Mouse (Mus musculus) thymus, adult 2 months (tissue): ENCODE data around the gene Fgf18. TPM values are rescaled to one million over a fixed set of nuclear protein-coding genes. Genes with fewer than 3 reads are reported as not detected.

Source experiments
- DNase-seq: peaks from one replicate; pipeline ENCODE4 v3.0.0; 2021
- H3K27ac ChIP-seq: fragments of 200-500 bp; 2 replicates; pipeline ENCODE4 v1.5.1; 2012; ENCODE audit warnings: low read length, control low read depth; ENCODE audit not compliant: control insufficient read depth, insufficient read depth
- H3K27me3 ChIP-seq: fragments of 200-500 bp; 2 replicates; pipeline ENCODE4 v1.6.1; 2012; ENCODE audit warnings: mild to moderate bottlenecking, low read length, moderate library complexity, mixed read lengths; ENCODE audit not compliant: control insufficient read depth, insufficient read depth
- H3K36me3 ChIP-seq: fragments of 200-500 bp; 2 replicates; pipeline ENCODE4 v1.6.1; 2012; ENCODE audit warnings: mild to moderate bottlenecking, low read length, moderate library complexity; ENCODE audit not compliant: control insufficient read depth, insufficient read depth
- H3K4me1 ChIP-seq: fragments of 200-500 bp; replicated peaks from 2 replicates; pipeline ENCODE4 v1.6.1; 2012; ENCODE audit warnings: low read length; ENCODE audit not compliant: control insufficient read depth, insufficient read depth
- H3K4me3 ChIP-seq: fragments of 200-500 bp; 2 replicates; pipeline ENCODE4 v1.5.1; 2012; ENCODE audit warnings: mild to moderate bottlenecking, low read length, control low read depth, moderate library complexity; ENCODE audit not compliant: control insufficient read depth, insufficient read depth
- CTCF ChIP-seq: fragments of 200-500 bp; IDR thresholded peaks from 2 replicates; pipeline ENCODE4 v1.5.1; 2012; ENCODE audit warnings: mild to moderate bottlenecking, control low read depth, low read length, moderate library complexity, borderline replicate concordance; ENCODE audit not compliant: control insufficient read depth, poor library complexity, insufficient read depth; ENCODE audit errors: extremely low read depth
- POLR2A ChIP-seq: fragments of 200-500 bp; IDR thresholded peaks from 2 replicates; pipeline ENCODE4 v1.6.1; 2012; ENCODE audit warnings: mild to moderate bottlenecking, low read length, control low read depth, moderate library complexity; ENCODE audit not compliant: control insufficient read depth, poor library complexity, insufficient read depth; ENCODE audit errors: extremely low read depth
- WGBS: fragments of 180-500 bp; shearing (Covaris S2); methylation state at CpG from one replicate; pipeline ENCODE4 v1.1.7; 2018; 5-methylcytosine and 5-hydroxymethylcytosine counted together
- polyA plus RNA-seq: library from polyadenylated mRNA; depleted of rRNA; stranded (reverse); fragments of >200 nt; gene quantifications from 2 replicates; pipeline ENCODE4 v1.2.3, GENCODE M21; 2012

Gene Fgf18
- polyA plus RNA-seq, 1 experiment, result 0.15 TPM

- no peak for DNase-seq
- TF ChIP-seq CTCF (no peak), POLR2A (no peak)
- Histone ChIP-seq H3K36me3 (no peaks in the 10 kb centered on the region), H3K4me3 (no peak overlapping the region), H3K27ac (no peak overlapping the region), H3K27me3 (no peaks in the 10 kb centered on the region; the same call in 1 of the 2 replicates), H3K4me1 (no peaks in the 10 kb centered on the region)
- 15% methylated on average over 18 of the region's 18 CpGs for WGBS
Measured at GRCm38 (mm10) chr11:33180701-33181116, 33.5 kb upstream of the Fgf18 start.

DNA sequence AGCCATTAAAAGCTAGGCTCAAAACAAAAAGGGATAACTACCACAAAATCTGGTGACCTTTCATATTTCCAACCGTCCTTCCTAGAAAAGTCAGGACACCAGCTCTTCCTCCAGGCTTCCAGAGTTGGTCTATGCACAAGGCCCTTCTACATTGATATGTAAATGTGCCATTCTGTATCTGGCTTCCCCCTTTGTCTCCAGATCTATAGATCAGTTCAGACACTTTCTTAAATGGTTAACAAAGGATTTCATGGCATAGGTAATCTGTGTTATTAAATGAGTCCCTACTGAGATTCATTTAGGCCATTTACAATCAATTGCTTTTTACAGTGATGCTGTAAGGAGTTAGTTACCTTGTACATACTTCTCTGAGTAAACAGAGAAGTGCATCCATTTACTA is 32.6 kb upstream of the Fgf18 start:
- no peaks in the 10 kb centered on the region for H3K36me3 ChIP-seq
- H3K27ac ChIP-seq, result no peak overlapping the region
- 84% methylated on average over 1 of the region's 1 CpGs for WGBS
- DNase-seq, result no peak
- H3K4me1 ChIP-seq, result no peaks in the 10 kb centered on the region
- H3K27me3 ChIP-seq, result no peaks in the 10 kb centered on the region; the same call in 1 of the 2 replicates
- H3K4me3 ChIP-seq, result no peak overlapping the region
- TF ChIP-seq POLR2A (no peak), CTCF (no peak)

- TF ChIP-seq CTCF (no peak), POLR2A (no peak)
- Histone ChIP-seq H3K4me3 (no peak overlapping the region), H3K36me3 (no peaks in the 10 kb centered on the region), H3K4me1 (no peaks in the 10 kb centered on the region), H3K27ac (no peak overlapping the region), H3K27me3 (no peaks in the 10 kb centered on the region; the same call in 1 of the 2 replicates)
- DNase-seq, result no peak
- 39% methylated on average over 20 of the region's 20 CpGs for WGBS
Measured at GRCm38 (mm10) chr11:33176525-33177245, 29.5 kb upstream of the Fgf18 start.

DNA sequence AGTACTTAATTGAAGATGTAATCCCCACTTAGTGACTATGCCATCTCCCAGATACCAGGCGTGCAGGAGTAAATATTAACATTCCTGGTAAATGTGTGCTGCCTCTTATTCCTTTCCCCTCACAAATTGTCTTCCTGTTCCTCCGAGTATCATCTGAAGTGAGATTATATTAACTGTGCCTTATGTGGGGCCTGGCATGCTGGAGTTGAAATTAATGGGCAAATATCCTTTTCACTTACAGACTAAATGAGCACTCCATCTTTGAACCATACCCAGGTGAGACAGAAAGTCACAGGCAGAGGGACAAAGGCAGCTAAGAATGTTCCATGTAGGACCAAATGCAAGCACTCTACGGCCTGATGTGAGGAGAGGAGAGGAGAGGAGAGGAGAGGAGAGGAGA is 28.6 kb upstream of the Fgf18 start:
- no peak overlapping the region for H3K4me3 ChIP-seq
- DNase-seq, result no peak
- TF ChIP-seq CTCF (no peak), POLR2A (no peak)
- H3K4me1 ChIP-seq, result no peaks in the 10 kb centered on the region
- 80% methylated on average over 3 of the region's 3 CpGs for WGBS
- no peaks in the 10 kb centered on the region for H3K36me3 ChIP-seq
- no peaks in the 10 kb centered on the region; the same call in 1 of the 2 replicates for H3K27me3 ChIP-seq
- no peak overlapping the region for H3K27ac ChIP-seq

DNA sequence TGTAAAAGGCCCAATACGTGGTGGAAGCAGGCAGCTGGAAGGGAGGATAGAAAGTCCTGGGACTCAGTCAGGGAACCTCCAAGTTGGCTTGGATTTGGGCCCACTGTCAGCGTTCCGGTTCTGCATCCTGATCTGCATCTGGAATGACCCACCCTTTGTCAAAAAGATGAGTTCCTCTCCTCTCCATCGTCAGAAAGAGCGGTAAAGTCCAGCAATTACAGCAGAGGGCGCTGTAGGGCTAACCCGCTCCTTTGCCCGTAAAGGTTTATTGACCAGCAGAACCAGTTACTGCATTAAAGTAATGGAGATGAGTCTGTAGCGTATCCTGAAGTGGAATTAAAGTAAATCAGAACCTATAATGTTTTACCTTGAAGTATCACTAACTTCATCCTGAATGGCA is 23.3 kb upstream of the Fgf18 start:
- H3K4me3 ChIP-seq, result no peak overlapping the region
- no peaks in the 10 kb centered on the region for H3K36me3 ChIP-seq
- peak; percentile 64 for DNase-seq
- H3K27me3 ChIP-seq, result no peaks in the 10 kb centered on the region
- no peak overlapping the region for H3K27ac ChIP-seq
- H3K4me1 ChIP-seq, result no peaks in the 10 kb centered on the region
- 11% methylated on average over 9 of the region's 9 CpGs for WGBS
- TF ChIP-seq CTCF, result no peak
- TF ChIP-seq POLR2A, result no peak

DNA sequence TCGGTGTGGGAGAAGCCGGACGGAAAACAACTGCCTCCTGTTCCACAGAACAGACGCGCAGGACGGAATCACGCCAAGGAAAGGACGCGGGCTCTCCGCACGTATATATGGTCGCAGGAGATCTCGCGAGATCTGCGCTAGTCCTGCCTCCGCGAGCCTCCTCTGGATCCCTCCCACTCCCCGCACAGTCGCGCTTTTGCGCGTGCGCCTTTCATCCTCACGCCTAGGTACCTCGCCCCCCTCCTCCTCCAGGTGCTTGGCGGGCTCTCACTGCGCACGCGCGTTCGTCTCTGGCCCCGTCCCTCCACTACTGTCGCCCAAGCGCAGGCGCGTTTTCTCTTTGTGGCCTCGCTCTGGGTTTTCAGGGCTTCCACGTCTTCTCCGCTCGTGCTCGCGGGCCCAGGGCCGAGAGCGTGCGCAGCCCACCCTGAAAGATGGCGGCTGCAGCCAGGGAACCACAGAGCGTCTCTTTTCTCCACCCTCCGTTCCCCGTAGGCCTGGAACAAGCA is 15.9 kb upstream of the Fgf18 start, which contains the start of gene Npm1:
Gene Npm1 (minus strand): TSS at position 209 of the 509 bp plus-strand sequence.
- DNase-seq, result peak; percentile 99
- Histone ChIP-seq H3K4me3 (peak within 1 kb of the TSS; percentile 64), H3K4me1 (peaks cover 5% of the 10 kb centered on the region), H3K36me3 (peaks cover 17% of the 10 kb centered on the region), H3K27ac (peak within 1 kb of the TSS; percentile 60), H3K27me3 (no peaks in the 10 kb centered on the region)
- TF ChIP-seq POLR2A, result peak; percentile 64
- peak; percentile 35; the same call in 1 of the 2 replicates for TF ChIP-seq CTCF
- 4% methylated on average over 49 of the region's 49 CpGs for WGBS

DNA sequence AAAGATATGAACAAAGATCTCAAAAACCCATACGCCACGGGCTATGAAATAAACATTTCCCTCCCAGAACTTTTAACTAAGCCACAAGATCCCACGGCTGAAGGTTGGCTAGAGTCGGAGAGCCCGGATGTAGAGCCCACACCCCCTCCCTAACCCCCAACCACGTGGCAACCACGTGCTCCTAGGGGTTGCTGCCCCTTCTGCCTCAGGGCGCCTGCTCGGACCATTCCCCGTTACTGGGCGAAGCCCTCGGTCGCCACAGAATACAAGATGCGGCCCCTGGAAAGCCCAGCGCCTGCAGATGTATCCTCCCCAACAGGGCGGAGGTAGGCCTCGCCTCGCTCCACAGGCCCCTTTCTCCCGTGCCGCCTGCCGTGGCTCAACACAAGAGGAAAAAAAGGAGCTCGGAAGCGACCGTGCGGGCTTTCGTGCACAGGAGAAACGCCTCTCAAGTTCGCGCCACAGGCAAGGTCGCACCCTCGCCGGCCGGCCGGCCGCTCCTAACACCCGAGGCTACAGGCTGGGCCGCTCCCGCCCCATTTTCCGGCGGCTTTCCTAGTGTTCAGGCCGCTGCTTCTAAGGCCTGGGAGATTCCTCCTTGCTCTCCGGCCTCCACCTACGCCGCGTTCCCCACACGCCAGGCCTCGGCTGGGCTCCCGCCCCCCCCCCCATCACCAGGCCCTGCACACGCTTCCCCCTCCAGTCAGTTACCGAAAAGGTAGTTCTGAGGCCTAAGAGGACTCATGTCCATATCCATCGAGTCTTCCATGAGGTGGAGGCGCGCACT is 15.2 kb upstream of the Fgf18 start:
- 2% methylated on average over 52 of the region's 53 CpGs for WGBS
- peak; percentile 77 for DNase-seq
- H3K4me3 ChIP-seq, result peak overlapping the region; percentile 64

More for the DNA sequence above, 15.2 kb upstream of the Fgf18 start:
- no peak for TF ChIP-seq CTCF
- Histone ChIP-seq H3K4me1 (peaks cover 5% of the 10 kb centered on the region), H3K27me3 (no peaks in the 10 kb centered on the region), H3K27ac (0 out of 2 replicates have a peak overlapping the region, but pooled peaks have one; percentile 2), H3K36me3 (peaks cover 23% of the 10 kb centered on the region)
